Comparison of ENCODE assay signal across 8 mouse cellular contexts in genomic region chr9:23254237-23255214, GRCm38 (mm10). TPM values are rescaled to one million over a fixed set of nuclear protein-coding genes. Genes with fewer than 3 reads are reported as not detected.
A peak's percentile ranks its signal among the peaks of the same experiment; 100 is the strongest.
DNase-seq lines count a peak whose midpoint lies in the region; ATAC-seq and TF ChIP-seq lines count a peak whose summit lies in the region.

No protein-coding gene starts in this region.

- H3K9me3 ChIP-seq in embryonic facial prominence, embryonic 15.5 days (replicated peaks), result no peaks in the 10 kb centered on the region
- H3K9me3 ChIP-seq in hindbrain, postnatal 0 days (ENCODE audit: low read length), result peaks cover 4% of the 10 kb centered on the region; the same call in 1 of the 2 replicates
- H3K9me3 ChIP-seq in neural tube, embryonic 15.5 days (replicated peaks), result no peaks in the 10 kb centered on the region

- H3K27ac ChIP-seq in left cerebral cortex, adult 2 months, result no peak overlapping the region
- no peak overlapping the region for H3K27ac ChIP-seq in embryonic facial prominence, embryonic 15.5 days (replicated peaks)
- no peak overlapping the region for H3K27ac ChIP-seq in hindbrain, postnatal 0 days
- no peak overlapping the region for H3K27ac ChIP-seq in neural tube, embryonic 15.5 days (replicated peaks)

- H3K4me2 ChIP-seq in embryonic facial prominence, embryonic 15.5 days (replicated peaks), result peak overlapping the region; percentile 49
- peak overlapping the region; percentile 64 for H3K4me2 ChIP-seq in hindbrain, postnatal 0 days (ENCODE audit: low read depth, low read length)
- H3K4me2 ChIP-seq in neural tube, embryonic 15.5 days, result peak overlapping the region; percentile 67

- WGBS in embryonic facial prominence, embryonic 15.5 days, result 37% methylated on average over 37 of the region's 37 CpGs
- 16% methylated on average over 37 of the region's 37 CpGs for WGBS in hindbrain, postnatal 0 days
- 32% methylated on average over 37 of the region's 37 CpGs for WGBS in neural tube, embryonic 15.5 days

- no peaks in the 10 kb centered on the region for H3K36me3 ChIP-seq in embryonic facial prominence, embryonic 15.5 days
- no peaks in the 10 kb centered on the region for H3K36me3 ChIP-seq in hindbrain, postnatal 0 days (ENCODE audit: insufficient read depth, low read length)
- H3K36me3 ChIP-seq in neural tube, embryonic 15.5 days, result no peaks in the 10 kb centered on the region

- H3K4me1 ChIP-seq in embryonic facial prominence, embryonic 15.5 days, result peaks cover 13% of the 10 kb centered on the region
- no peaks in the 10 kb centered on the region for H3K4me1 ChIP-seq in hindbrain, postnatal 0 days (ENCODE audit: insufficient read depth, low read length)
- H3K4me1 ChIP-seq in neural tube, embryonic 15.5 days, result peaks cover 15% of the 10 kb centered on the region

- peak overlapping the region; percentile 45 for H3K4me3 ChIP-seq in left cerebral cortex, adult 2 months
- H3K4me3 ChIP-seq in embryonic facial prominence, embryonic 15.5 days (replicated peaks), result peak overlapping the region; percentile 25
- peak overlapping the region; percentile 40 for H3K4me3 ChIP-seq in hindbrain, postnatal 0 days (ENCODE audit: low read length)
- peak overlapping the region; percentile 34 for H3K4me3 ChIP-seq in neural tube, embryonic 15.5 days (replicated peaks)

- intact Hi-C loops in left cerebral cortex, adult 2 months (cut with DNase I), result loop anchor here (10.0 kb wide), 1 partner anchor 550 kb away; no protein-coding TSS in a partner anchor

- ATAC-seq in embryonic facial prominence, embryonic 15.5 days (ENCODE audit: insufficient number of reproducible peaks, low FRiP score, low TSS enrichment, low read depth), result no peak
- peak; percentile 77 for ATAC-seq in hindbrain, postnatal 0 days
- ATAC-seq in neural tube, embryonic 15.5 days (ENCODE audit: low FRiP score), result peak; percentile 76

- peaks cover 4% of the 10 kb centered on the region; the same call in 1 of the 2 replicates for H3K27me3 ChIP-seq in embryonic facial prominence, embryonic 15.5 days
- H3K27me3 ChIP-seq in hindbrain, postnatal 0 days (ENCODE audit: insufficient read depth, low read length), result no peaks in the 10 kb centered on the region
- no peaks in the 10 kb centered on the region for H3K27me3 ChIP-seq in neural tube, embryonic 15.5 days (replicated peaks)

- no peak overlapping the region for H3K9ac ChIP-seq in embryonic facial prominence, embryonic 15.5 days
- H3K9ac ChIP-seq in hindbrain, postnatal 0 days (replicated peaks; ENCODE audit: low read length), result peak overlapping the region; percentile 39
- H3K9ac ChIP-seq in neural tube, embryonic 15.5 days (replicated peaks), result peak overlapping the region; percentile 40; the same call in 1 of the 2 replicates

- peak in 1 of 2 experiments; percentile 40 for DNase-seq in left cerebral cortex, adult 2 months (ENCODE audit: extremely low spot score in 1 of 2, low spot score in 2 of 2)
- no peak for DNase-seq in left cerebral cortex, adult 8-10 months (ENCODE audit: low spot score in 2 of 2)
- DNase-seq in hindbrain, postnatal 0 days (ENCODE audit: low spot score), result peak; percentile 60
- DNase-seq in B cell, adult 2 months, result no peak
- no peak for DNase-seq in thymus, adult 18-20 months
- no peak for DNase-seq in layer of hippocampus, postnatal 14 days (ENCODE audit: low spot score in 2 of 2)

- TF ChIP-seq CTCF in left cerebral cortex, adult 2 months (IDR thresholded peaks at IDR 0.05), result no peak
- no peak for TF ChIP-seq CTCF in hindbrain, postnatal 0 days (IDR thresholded peaks at IDR 0.05; ENCODE audit: low read depth)

RNA-seq across cellular contexts. Expression of gene Bmper, which starts 31.6 kb away (rescaled TPM):
- total RNA-seq in left cerebral cortex, adult 2 months (2021), result 1 to 10 TPM; 6.9 to 8.6 TPM
- total RNA-seq in left cerebral cortex, adult 8-10 months (2022), result 10 to 100 TPM in 1 of 4 experiments, 1 to 10 TPM in 3; 7.9 to 10.4 (median 9.6) TPM
- 10.3 and 11.1 TPM in 2 replicates for polyA plus RNA-seq in embryonic facial prominence, embryonic 15.5 days (2015; fragmentation: Nextera tagmentation; extraction: Ambion mirVana)
- 9.9 and 10.2 TPM in 2 replicates for total RNA-seq in hindbrain, postnatal 0 days (2014; rRNA removed)
- polyA plus RNA-seq in hindbrain, postnatal 0 days (2015; fragmentation: Nextera tagmentation; extraction: Ambion mirVana), result 6.7 and 8.1 TPM in 2 replicates
- 10.7 and 12.3 TPM in 2 replicates for polyA plus RNA-seq in neural tube, embryonic 15.5 days (2015; fragmentation: Nextera tagmentation; extraction: Ambion mirVana)
- total RNA-seq in layer of hippocampus, postnatal 14 days (2021), result 1 to 10 TPM; 4.9 to 5.6 TPM
